Mouse (Mus musculus): ENCODE results near the gene Gdf15. TPM values are rescaled to one million over a fixed set of nuclear protein-coding genes. Genes with fewer than 3 reads are reported as not detected.

Gdf15 gene
- polyA plus RNA-seq, 1 experiment from 2014 or later = 1.9 TPM

- ATAC-seq = no peak
- Histone ChIP-seq H3K27ac (ENCODE audit: low read depth, low read length) (no peak overlapping the region; the same call in 1 of the 2 replicates), H3K4me1 (replicated peaks; ENCODE audit: control insufficient read depth, insufficient read depth, low read length) (no peaks in the 10 kb centered on the region), H3K4me3 (ENCODE audit: low read depth, low read length) (no peak overlapping the region), H3K27me3 (replicated peaks; ENCODE audit: control insufficient read depth, insufficient read depth, low read length) (no peaks in the 10 kb centered on the region), H3K9ac (ENCODE audit: low read depth, low read length) (no peak overlapping the region), H3K36me3 (ENCODE audit: control insufficient read depth, insufficient read depth) (peaks cover 84% of the 10 kb centered on the region), H3K9me3 (ENCODE audit: control insufficient read depth) (no peaks in the 10 kb centered on the region), H3K4me2 (replicated peaks; ENCODE audit: low read depth) (no peak overlapping the region)
- WGBS = 91% methylated on average over 9 of the region's 9 CpGs
- no peak for TF ChIP-seq CTCF (IDR thresholded peaks at IDR 0.05; ENCODE audit: low read depth)
These were observed 47.5 kb downstream of the Gdf15 start for GRCm38 (mm10) chr8:70584606-70585257.

DNA sequence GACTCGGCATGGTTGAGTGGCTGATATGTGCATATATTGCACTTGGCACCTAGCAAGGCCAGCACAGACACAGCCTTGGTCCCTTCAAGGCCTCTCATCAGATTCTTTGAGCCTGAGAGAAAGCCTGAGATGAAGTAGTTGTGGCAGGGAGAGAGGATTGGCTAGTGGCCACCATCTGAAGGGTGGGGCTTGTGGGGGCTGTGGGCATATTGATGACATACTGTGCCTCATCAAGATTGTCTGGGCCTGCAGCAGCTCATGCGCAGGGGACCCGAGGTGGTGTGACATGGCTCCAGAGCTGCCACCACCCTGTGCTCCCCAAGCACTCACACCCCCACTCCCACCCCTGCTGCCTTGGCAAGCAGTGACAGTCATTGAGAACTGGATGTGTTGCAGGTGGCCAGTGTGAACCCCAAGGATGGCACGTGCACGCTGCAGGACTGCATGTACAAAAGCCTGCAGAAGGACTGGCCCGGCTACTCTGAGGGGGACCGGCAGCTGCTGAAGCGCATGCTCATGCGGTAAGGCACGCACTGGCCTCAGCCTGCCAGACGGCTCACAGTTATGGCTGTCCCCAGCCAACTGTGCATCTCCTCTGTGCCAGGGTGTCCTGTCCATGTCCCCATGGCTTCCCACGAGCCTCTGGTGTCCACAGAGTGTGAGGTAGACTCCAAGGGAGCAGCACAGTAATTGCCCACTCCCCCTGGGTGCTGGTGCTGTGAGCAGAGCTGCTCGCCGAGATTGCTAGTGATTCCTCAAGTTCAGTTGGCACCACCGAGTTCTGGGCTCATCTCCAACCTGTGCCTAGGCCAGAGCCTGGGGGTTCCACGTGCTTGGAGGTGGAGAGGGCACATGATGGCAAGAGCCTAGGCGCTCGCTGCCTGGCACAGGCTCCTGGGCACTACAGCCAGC is 48.5 kb downstream of the Gdf15 start:
- Histone ChIP-seq H3K4me1 (replicated peaks; ENCODE audit: control insufficient read depth, insufficient read depth, low read length) (no peaks in the 10 kb centered on the region), H3K9ac (ENCODE audit: low read depth, low read length) (no peak overlapping the region), H3K4me2 (replicated peaks; ENCODE audit: low read depth) (no peak overlapping the region), H3K27ac (ENCODE audit: low read depth, low read length) (no peak overlapping the region), H3K4me3 (ENCODE audit: low read depth, low read length) (no peak overlapping the region), H3K27me3 (replicated peaks; ENCODE audit: control insufficient read depth, insufficient read depth, low read length) (no peaks in the 10 kb centered on the region), H3K36me3 (ENCODE audit: control insufficient read depth, insufficient read depth) (peaks cover 81% of the 10 kb centered on the region), H3K9me3 (ENCODE audit: control insufficient read depth) (no peaks in the 10 kb centered on the region)
- ATAC-seq = no peak
- WGBS = 90% methylated on average over 18 of the region's 18 CpGs
- no peak for TF ChIP-seq CTCF (IDR thresholded peaks at IDR 0.05; ENCODE audit: low read depth)

Other genes with a start within 250 kb of the Gdf15 start
- gene Crtc1, start 192.9 kb downstream of the Gdf15 start, polyA plus RNA-seq (2015; fragmentation: Nextera tagmentation; extraction: Ambion mirVana) = 8.1 and 9.2 TPM in 2 replicates
- 9.3 and 10.5 TPM in 2 replicates for gene Klhl26, start 155.5 kb downstream of the Gdf15 start, polyA plus RNA-seq (2015; fragmentation: Nextera tagmentation; extraction: Ambion mirVana)
- 2.3 and 2.4 TPM in 2 replicates for gene Tmem59l, start 145.1 kb downstream of the Gdf15 start, polyA plus RNA-seq (2015; fragmentation: Nextera tagmentation; extraction: Ambion mirVana)
- gene Crlf1, start 139.3 kb downstream of the Gdf15 start, polyA plus RNA-seq (2015; fragmentation: Nextera tagmentation; extraction: Ambion mirVana) = 0.61 and 0.81 TPM in 2 replicates
- gene Rex1bd, start 125.7 kb downstream of the Gdf15 start, polyA plus RNA-seq (2015; fragmentation: Nextera tagmentation; extraction: Ambion mirVana) = 145 and 148 TPM in 2 replicates
- gene Uba52, start 121.7 kb downstream of the Gdf15 start, polyA plus RNA-seq (2015; fragmentation: Nextera tagmentation; extraction: Ambion mirVana) = 805 and 863 TPM in 2 replicates
- gene Fkbp8, start 104.7 kb downstream of the Gdf15 start, polyA plus RNA-seq (2015; fragmentation: Nextera tagmentation; extraction: Ambion mirVana) = 199 and 203 TPM in 2 replicates
- 46.4 and 52.1 TPM in 2 replicates for gene Kxd1, start 104.5 kb downstream of the Gdf15 start, polyA plus RNA-seq (2015; fragmentation: Nextera tagmentation; extraction: Ambion mirVana)
- 11.8 and 13.0 TPM in 2 replicates for gene Ell, start 93.0 kb downstream of the Gdf15 start, polyA plus RNA-seq (2015; fragmentation: Nextera tagmentation; extraction: Ambion mirVana)
- 19.4 and 21.0 TPM in 2 replicates for gene Isyna1, start 38.1 kb downstream of the Gdf15 start, polyA plus RNA-seq (2015; fragmentation: Nextera tagmentation; extraction: Ambion mirVana)
- gene Ssbp4, start 23.6 kb downstream of the Gdf15 start, polyA plus RNA-seq (2015; fragmentation: Nextera tagmentation; extraction: Ambion mirVana) = 63.2 and 65.3 TPM in 2 replicates
- 2.1 and 2.2 TPM in 2 replicates for gene Lrrc25, start 16.3 kb downstream of the Gdf15 start, polyA plus RNA-seq (2015; fragmentation: Nextera tagmentation; extraction: Ambion mirVana)
- 79.0 and 92.1 TPM in 2 replicates for gene Pgpep1, start 27.9 kb upstream of the Gdf15 start, polyA plus RNA-seq (2015; fragmentation: Nextera tagmentation; extraction: Ambion mirVana)
- gene Lsm4, start 40.8 kb upstream of the Gdf15 start, polyA plus RNA-seq (2015; fragmentation: Nextera tagmentation; extraction: Ambion mirVana) = 181 and 182 TPM in 2 replicates
- 114 and 121 TPM in 2 replicates for gene Jund, start 66.5 kb upstream of the Gdf15 start, polyA plus RNA-seq (2015; fragmentation: Nextera tagmentation; extraction: Ambion mirVana)
- gene Iqcn, start 71.0 kb upstream of the Gdf15 start, polyA plus RNA-seq (2015; fragmentation: Nextera tagmentation; extraction: Ambion mirVana) = not detected in 2 replicates
- 2.8 TPM in 2 replicates for gene Gm3336, start 86.1 kb upstream of the Gdf15 start, polyA plus RNA-seq (2015; fragmentation: Nextera tagmentation; extraction: Ambion mirVana)
- 0.21 and 0.31 TPM in 2 replicates for gene Pde4c, start 91.3 kb upstream of the Gdf15 start, polyA plus RNA-seq (2015; fragmentation: Nextera tagmentation; extraction: Ambion mirVana)
- gene Rab3a, start 122.2 kb upstream of the Gdf15 start, polyA plus RNA-seq (2015; fragmentation: Nextera tagmentation; extraction: Ambion mirVana) = 18.8 and 19.5 TPM in 2 replicates
- 76.3 and 80.6 TPM in 2 replicates for gene Mpv17l2, start 128.5 kb upstream of the Gdf15 start, polyA plus RNA-seq (2015; fragmentation: Nextera tagmentation; extraction: Ambion mirVana)
- 37.4 and 41.0 TPM in 2 replicates for gene Pik3r2, start 144.3 kb upstream of the Gdf15 start, polyA plus RNA-seq (2015; fragmentation: Nextera tagmentation; extraction: Ambion mirVana)
- gene Mast3, start 172.6 kb upstream of the Gdf15 start, polyA plus RNA-seq (2015; fragmentation: Nextera tagmentation; extraction: Ambion mirVana) = 4.4 and 7.2 TPM in 2 replicates
- gene Il12rb1, start 176.0 kb upstream of the Gdf15 start, polyA plus RNA-seq (2015; fragmentation: Nextera tagmentation; extraction: Ambion mirVana) = 0.29 and 0.31 TPM in 2 replicates
- gene Arrdc2, start 207.3 kb upstream of the Gdf15 start, polyA plus RNA-seq (2015; fragmentation: Nextera tagmentation; extraction: Ambion mirVana) = 6.2 and 6.9 TPM in 2 replicates
- 0.17 and 0.30 TPM in 2 replicates for gene Kcnn1, start 230.8 kb upstream of the Gdf15 start, polyA plus RNA-seq (2015; fragmentation: Nextera tagmentation; extraction: Ambion mirVana)
- gene Ccdc124, start 241.5 kb upstream of the Gdf15 start, polyA plus RNA-seq (2015; fragmentation: Nextera tagmentation; extraction: Ambion mirVana) = 61.7 and 64.3 TPM in 2 replicates